Mouse (Mus musculus) olfactory bulb, adult 2 months (tissue): ENCODE measurements at regions not wholly inside any gene's neighbourhood (a gene's known extent, or its start where the extent isn't known, plus 50 kb on each side); places are given as distances from the start of the nearest gene placed in this dataset.

Experiments used
- H3K27ac ChIP-seq: fragments of 200-500 bp; 2 replicates; pipeline ENCODE4 v1.5.1; 2012; ENCODE audit warnings: low read depth, low read length; ENCODE audit not compliant: insufficient read depth
- H3K4me1 ChIP-seq: fragments of 200-500 bp; 2 replicates; pipeline ENCODE4 v1.6.1; 2012; ENCODE audit warnings: low read length; ENCODE audit not compliant: control insufficient read depth, insufficient read depth
- H3K4me3 ChIP-seq: fragments of 200-500 bp; 2 replicates; pipeline ENCODE4 v1.5.1; 2012; ENCODE audit warnings: mild to moderate bottlenecking, low read depth, low read length, moderate library complexity; ENCODE audit not compliant: insufficient read depth
- CTCF ChIP-seq: fragments of 200-500 bp; IDR thresholded peaks from 2 replicates; pipeline ENCODE4 v1.5.1; 2012; ENCODE audit warnings: low read depth, mild to moderate bottlenecking, low read length, moderate library complexity; ENCODE audit not compliant: insufficient read depth
- POLR2A ChIP-seq: fragments of 200-500 bp; IDR thresholded peaks from 2 replicates; pipeline ENCODE4 v1.6.1; 2012; ENCODE audit warnings: mild to moderate bottlenecking, low read depth, low read length, moderate library complexity; ENCODE audit not compliant: insufficient read depth
- WGBS: fragments of 180-500 bp; shearing (Covaris S2); methylation state at CpG from one replicate; pipeline ENCODE4 v1.1.7; 2018; 5-methylcytosine and 5-hydroxymethylcytosine counted together

GRCm38 (mm10) chr4:40400089-40400488, 71.9 kb upstream of the Tmem215 start:
- no peak overlapping the region for H3K4me3 ChIP-seq
- TF ChIP-seq POLR2A, result no peak
- no peak for TF ChIP-seq CTCF
- no peaks in the 10 kb centered on the region for H3K4me1 ChIP-seq
- no peak overlapping the region for H3K27ac ChIP-seq

- H3K4me3 ChIP-seq, result no peak overlapping the region
- H3K4me1 ChIP-seq, result 0 out of 2 replicates have a peak, but pooled peaks cover 1% of the 10 kb centered on the region
- TF ChIP-seq POLR2A (no peak), CTCF (no peak)
- no peak overlapping the region for H3K27ac ChIP-seq
- WGBS, result 94% methylated on average over 1 of the region's 1 CpGs
Observed at GRCm38 (mm10) chr4:40390183-40390582, 81.8 kb upstream of the Tmem215 start.

DNA sequence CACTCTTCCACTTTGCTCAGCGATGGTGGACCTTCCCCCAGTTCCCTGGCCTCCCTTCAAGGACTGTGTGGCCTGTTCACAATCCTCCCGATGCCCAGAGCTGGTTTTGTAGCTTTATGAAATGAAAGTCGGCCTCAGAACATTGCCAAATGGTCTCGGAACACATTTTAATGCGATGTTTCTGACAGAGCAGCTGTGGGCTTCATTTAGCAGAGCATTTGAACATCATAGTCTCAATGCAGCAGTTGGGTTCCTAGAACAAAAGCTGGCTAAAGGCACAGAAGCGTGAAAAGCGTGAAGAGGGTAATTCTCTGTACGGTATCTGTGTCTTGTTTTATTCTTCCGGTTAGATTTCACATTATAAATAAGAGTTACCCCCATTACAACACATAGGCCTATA, 86.7 kb upstream of the Tmem215 start:
- H3K27ac ChIP-seq, result peak overlapping the region; percentile 40; the same call in 1 of the 2 replicates
- no peak overlapping the region for H3K4me3 ChIP-seq
- TF ChIP-seq CTCF, result no peak
- TF ChIP-seq POLR2A, result no peak
- H3K4me1 ChIP-seq, result 0 out of 2 replicates have a peak, but pooled peaks cover 2% of the 10 kb centered on the region
- WGBS, result 15% methylated on average over 9 of the region's 9 CpGs

GRCm38 (mm10) chr4:40384704-40385103, 87.3 kb upstream of the Tmem215 start:
- no peak for TF ChIP-seq CTCF
- TF ChIP-seq POLR2A, result no peak
- WGBS, result 64% methylated on average over 3 of the region's 3 CpGs
- H3K27ac ChIP-seq, result no peak overlapping the region
- no peak overlapping the region for H3K4me3 ChIP-seq
- 0 out of 2 replicates have a peak, but pooled peaks cover 2% of the 10 kb centered on the region for H3K4me1 ChIP-seq

GRCm38 (mm10) chr4:40380309-40380708, 91.7 kb upstream of the Tmem215 start:
- Histone ChIP-seq H3K4me1 (0 out of 2 replicates have a peak, but pooled peaks cover 2% of the 10 kb centered on the region), H3K27ac (no peak overlapping the region), H3K4me3 (no peak overlapping the region)
- 86% methylated on average over 8 of the region's 8 CpGs for WGBS
- TF ChIP-seq CTCF (no peak), POLR2A (no peak)

- H3K4me1 ChIP-seq, result no peaks in the 10 kb centered on the region
- H3K4me3 ChIP-seq, result no peak overlapping the region
- H3K27ac ChIP-seq, result no peak overlapping the region
- no peak for TF ChIP-seq POLR2A
- TF ChIP-seq CTCF, result no peak
- WGBS, result 41% methylated on average over 9 of the region's 9 CpGs
Observed at GRCm38 (mm10) chr4:40375439-40376154, 96.4 kb upstream of the Ndufb6 start.

DNA sequence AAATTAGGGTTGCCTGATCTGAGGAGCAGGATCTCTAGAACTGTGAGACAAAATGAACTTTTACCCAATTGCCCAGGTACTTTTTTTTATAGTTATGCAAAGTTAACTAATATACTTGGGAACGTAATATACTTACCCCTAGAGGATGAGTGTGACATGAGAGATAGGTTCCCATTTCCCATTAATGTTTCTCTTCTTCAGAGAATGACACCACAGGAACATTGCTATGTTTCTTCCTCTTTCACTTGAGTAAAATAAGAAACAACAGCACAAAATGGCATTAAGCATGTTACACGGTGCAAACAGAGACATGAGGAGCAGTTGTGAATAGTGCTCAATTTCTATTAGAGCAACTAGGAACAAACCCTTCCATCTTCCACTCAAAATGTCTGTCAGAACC, 95.0 kb upstream of the Ndufb6 start:
- Histone ChIP-seq H3K4me3 (no peak overlapping the region), H3K27ac (no peak overlapping the region), H3K4me1 (no peaks in the 10 kb centered on the region)
- WGBS, result 86% methylated on average over 2 of the region's 2 CpGs
- TF ChIP-seq POLR2A (no peak), CTCF (no peak)

GRCm38 (mm10) chr4:40364329-40364728, 85.1 kb upstream of the Ndufb6 start:
- H3K4me1 ChIP-seq, result no peaks in the 10 kb centered on the region
- TF ChIP-seq CTCF (no peak), POLR2A (no peak)
- H3K27ac ChIP-seq, result no peak overlapping the region
- 82% methylated on average over 3 of the region's 3 CpGs for WGBS
- H3K4me3 ChIP-seq, result no peak overlapping the region

DNA sequence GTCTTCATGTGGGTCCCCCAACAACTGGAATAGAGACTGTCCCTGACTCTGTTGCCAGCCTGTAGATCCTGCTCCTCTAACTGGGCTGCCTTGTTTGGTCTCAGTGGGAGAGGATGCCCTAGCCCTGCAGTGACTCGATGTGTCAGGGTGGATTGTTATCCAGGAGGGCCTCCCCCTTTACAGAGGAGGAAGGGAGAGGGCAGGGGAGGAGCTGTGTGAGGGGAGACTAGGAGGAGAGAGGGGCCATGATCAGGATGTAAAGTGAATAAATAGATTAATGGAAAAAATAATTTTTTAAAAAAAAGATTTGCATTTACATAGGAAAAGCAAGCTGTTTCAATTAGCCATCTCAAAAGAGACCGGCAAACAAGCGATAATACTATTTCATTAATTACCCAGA, 80.1 kb upstream of the Ndufb6 start:
- no peaks in the 10 kb centered on the region for H3K4me1 ChIP-seq
- H3K27ac ChIP-seq, result no peak overlapping the region
- TF ChIP-seq CTCF (no peak), POLR2A (no peak)
- 60% methylated on average over 3 of the region's 3 CpGs for WGBS
- no peak overlapping the region for H3K4me3 ChIP-seq
